Mouse (Mus musculus) layer of hippocampus, adult 2 months (tissue): ENCODE data around the gene Rora. TPM values are rescaled to one million over a fixed set of nuclear protein-coding genes. Genes with fewer than 3 reads are reported as not detected.

ENCODE experiments used
- DNase-seq, 2 experiments: peaks; one replicate each; pipeline ENCODE4 v3.0.0; 2022; ENCODE audit warnings: low spot score in 2 of 2
- H3K27ac ChIP-seq: fragments of 200-600 bp; 2 replicates; pipeline ENCODE4 v1.8.1; 2022
- H3K4me3 ChIP-seq: fragments of 200-600 bp; 2 replicates; pipeline ENCODE4 v1.8.1; 2022; ENCODE audit warnings: mild to moderate bottlenecking
- CTCF ChIP-seq: fragments of 200-600 bp; conservative IDR thresholded peaks from 2 replicates; pipeline ENCODE4 v1.8.1; 2022; ENCODE audit warnings: antibody characterized with exemption, mild to moderate bottlenecking, moderate library complexity
- total RNA-seq, 2 experiments: library from RNA; stranded (reverse); gene quantifications; 2 replicates each; pipeline ENCODE4 v1.2.3; 2021

Rora gene
- total RNA-seq, 2 experiments from 2014 or later: 32.0 to 35.6 TPM

DNA sequence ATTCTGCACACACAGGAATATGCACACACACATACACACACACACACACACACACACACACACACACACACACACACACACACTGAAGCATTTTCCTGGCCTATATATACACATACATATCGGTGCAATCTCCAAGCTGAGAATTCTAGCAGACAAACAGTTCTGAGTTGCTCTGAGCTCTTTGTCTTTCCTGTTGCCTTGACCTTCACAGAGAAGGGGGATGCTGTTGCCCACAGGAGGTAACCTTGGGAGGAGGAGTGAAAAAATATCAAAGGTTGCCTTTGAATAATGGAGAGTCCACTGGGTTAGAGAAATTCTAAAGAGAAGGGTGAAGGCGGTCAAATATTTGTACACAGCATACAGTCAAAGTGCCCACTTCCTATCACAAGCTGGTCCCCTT is 360.6 kb downstream of the Rora start:
- TF ChIP-seq CTCF: no peak
- DNase-seq: no peak
- no peak overlapping the region for H3K4me3 ChIP-seq
- no peak overlapping the region for H3K27ac ChIP-seq

DNA sequence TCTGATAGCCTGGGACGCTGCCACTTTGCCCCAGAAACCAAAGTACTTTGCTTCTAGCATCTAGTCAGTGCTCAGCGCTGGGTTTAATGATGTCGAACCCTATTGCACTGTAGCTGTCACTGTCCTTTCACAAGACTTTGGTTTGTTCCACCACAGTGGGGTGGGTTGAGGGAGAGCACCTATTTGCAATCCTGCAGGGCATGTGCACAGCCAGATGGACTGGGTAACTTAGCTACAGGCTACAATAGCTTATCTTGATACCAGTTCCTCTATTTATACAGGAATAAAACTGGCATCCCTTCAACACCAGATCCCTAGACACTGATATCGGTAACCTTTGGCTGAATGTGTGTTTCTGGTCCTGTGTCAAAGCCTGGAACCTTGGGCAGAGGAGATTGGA is 366.8 kb downstream of the Rora start:
- TF ChIP-seq CTCF: no peak
- DNase-seq: no peak
- Histone ChIP-seq H3K4me3 (no peak overlapping the region), H3K27ac (no peak overlapping the region)

DNA sequence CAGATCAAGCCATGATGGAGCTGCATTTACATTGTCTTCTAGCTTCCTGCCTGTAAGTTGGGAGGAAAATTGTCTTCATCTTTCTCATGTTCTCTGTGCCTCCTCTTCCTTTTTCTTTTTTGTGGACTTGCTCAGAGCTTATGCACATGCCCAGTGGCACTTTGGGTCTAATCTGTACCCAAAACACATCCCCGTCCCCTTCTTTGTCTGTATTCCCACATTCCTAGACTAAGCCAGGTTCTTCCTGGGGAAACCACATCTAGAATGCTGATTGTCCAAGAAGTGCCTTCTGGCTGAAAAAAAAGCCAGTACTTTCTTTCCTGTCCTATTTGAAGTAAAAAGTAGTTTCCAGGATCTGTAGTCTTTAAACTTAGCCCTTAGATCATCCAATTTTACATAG is 367.9 kb downstream of the Rora start:
- no peak for TF ChIP-seq CTCF
- no peak overlapping the region for H3K4me3 ChIP-seq
- DNase-seq: peak in 1 of 2 experiments; percentile 17
- H3K27ac ChIP-seq: peak overlapping the region; percentile 39; the same call in 1 of the 2 replicates

DNA sequence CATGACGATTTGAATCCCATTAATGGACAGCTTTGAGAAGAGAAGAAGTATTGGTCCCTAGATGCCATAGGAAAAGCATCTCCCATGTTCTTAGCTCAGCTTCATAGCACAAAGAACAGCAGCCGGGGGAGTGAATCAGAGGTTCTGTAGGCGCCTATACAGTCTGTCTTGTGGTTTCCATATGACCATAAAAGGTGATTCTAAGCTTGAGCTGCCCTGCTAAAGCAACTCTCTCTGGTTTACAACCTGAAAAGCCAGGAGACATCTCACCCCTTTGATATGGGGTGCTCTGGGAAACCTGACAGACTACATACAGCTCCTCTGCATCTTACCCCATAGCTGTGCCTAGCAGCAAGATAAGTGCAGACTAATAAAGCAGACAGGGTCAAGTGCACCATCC is 369.7 kb downstream of the Rora start:
- no peak overlapping the region for H3K27ac ChIP-seq
- no peak overlapping the region for H3K4me3 ChIP-seq
- no peak for TF ChIP-seq CTCF
- DNase-seq: no peak

DNA sequence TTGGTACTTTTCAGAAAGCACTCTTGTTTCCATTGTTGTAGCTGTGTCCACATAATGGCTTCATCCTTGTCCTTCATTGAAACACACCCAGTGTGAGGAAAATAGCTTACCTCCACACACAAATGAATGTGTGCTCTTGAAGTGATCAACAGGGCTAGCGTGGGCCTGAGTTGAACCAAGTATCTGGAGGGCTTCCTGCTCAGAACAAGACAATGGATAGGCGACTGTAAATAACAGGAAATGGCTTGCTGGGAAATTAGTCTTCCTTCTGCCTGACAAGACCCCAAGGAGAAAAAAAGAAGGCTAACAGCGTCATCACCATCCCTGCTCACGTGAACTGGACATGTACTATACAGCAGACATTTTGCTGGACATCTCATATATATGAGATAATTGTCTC is 374.6 kb downstream of the Rora start:
- TF ChIP-seq CTCF: no peak
- DNase-seq: no peak
- Histone ChIP-seq H3K4me3 (no peak overlapping the region), H3K27ac (no peak overlapping the region)

DNA sequence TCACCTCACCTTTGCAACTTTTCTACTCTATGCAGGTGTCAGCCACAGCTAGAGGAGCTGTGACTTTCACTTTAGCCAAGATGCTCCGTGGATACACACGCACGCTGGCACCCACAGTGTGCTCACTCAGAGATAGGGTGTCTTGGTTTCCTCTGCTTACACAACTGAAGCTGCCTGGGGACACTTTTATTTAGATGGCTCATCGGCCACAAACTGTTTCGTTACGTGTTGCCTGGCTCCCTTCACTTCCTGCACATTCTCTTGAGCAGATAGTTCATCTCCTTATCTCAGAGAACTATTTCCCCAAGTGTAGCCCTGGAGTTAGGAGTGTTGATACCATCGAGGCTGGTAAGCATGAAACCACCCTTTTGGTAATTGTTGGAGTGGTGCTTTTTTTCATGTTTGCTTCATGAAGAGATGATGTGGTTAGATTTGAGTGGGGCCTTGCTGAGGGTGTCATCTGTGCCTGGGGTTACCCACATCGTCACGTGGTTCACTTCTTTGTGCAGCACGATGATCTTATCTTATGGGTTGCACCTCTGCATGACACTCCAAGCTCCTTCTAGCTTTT is 380.8 kb downstream of the Rora start:
- TF ChIP-seq CTCF: no peak
- Histone ChIP-seq H3K4me3 (no peak overlapping the region), H3K27ac (no peak overlapping the region)
- no peak for DNase-seq

DNA sequence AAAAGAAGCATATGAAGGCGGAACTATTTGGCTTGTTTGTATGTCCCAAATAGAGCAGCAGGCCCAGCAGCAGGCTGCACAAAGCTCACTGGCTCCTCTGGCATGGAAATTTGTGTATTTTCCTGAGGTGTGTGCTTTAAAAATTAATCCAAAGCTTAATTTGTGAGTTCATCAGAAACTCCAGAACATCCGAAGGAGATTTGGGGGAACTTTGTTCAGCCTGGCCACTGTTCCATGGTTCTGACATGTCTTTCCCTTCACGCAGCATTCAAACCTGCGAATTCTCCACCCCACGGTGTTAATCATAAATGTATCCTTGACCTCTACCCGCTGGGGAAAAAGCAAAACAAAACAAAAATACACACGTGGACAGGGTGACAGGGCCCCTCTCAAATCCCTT is 381.9 kb downstream of the Rora start:
- Histone ChIP-seq H3K27ac (no peak overlapping the region), H3K4me3 (no peak overlapping the region)
- no peak for DNase-seq
- no peak for TF ChIP-seq CTCF

DNA sequence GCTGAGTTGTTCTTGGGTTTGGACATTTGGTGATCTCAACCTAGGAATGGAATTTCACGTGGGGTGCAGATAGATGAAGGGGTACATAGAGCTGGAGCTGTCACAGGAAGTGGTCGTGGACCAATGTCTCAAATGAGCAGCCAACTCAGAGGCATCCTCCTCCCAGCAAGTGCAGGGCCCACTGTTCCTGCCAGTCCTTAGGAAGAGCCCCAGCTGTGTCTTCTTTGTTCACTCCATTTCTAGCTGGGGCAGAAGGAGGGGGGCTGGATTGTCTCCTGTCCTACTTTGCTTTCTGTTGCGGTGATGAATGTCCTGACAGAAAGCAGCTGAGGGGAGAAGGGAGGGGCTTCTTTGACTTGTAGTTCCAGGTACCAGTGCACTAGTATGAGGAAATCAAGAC is 382.7 kb downstream of the Rora start:
- DNase-seq: no peak
- no peak overlapping the region for H3K4me3 ChIP-seq
- H3K27ac ChIP-seq: no peak overlapping the region
- TF ChIP-seq CTCF: no peak

DNA sequence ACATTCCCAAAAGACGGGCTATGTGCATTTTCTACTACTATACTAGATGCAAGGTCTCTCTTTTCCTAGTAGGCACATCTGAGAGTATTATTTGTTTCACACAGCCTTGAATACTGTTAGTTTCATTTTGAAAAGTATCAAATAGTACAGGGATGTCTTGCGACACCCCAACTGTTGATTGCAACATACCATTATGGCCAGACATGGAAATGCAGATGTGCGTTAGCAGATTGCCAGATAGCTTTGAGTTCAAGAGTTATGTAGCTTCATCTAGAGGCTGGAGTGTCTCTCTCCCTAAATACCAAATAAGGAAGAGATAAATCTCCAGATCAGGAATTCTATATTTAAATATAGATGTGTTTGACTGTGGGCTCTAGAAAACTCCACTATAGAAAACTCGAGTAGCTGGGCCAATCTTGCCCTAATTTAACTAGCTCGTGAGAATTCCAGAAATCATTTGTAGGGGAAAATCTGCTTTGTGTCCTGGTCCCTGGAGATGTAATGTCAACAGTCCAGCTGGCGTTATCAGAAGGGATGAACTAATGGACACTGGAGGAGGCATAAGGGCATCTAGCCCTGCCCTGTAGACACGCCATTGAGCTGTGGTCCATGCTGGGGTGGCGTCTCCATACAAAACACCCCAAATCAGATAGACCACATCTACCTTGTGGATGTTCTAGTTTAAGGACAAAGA is 390.5 kb downstream of the Rora start:
- Histone ChIP-seq H3K4me3 (no peak overlapping the region), H3K27ac (no peak overlapping the region)
- TF ChIP-seq CTCF: no peak
- no peak for DNase-seq

DNA sequence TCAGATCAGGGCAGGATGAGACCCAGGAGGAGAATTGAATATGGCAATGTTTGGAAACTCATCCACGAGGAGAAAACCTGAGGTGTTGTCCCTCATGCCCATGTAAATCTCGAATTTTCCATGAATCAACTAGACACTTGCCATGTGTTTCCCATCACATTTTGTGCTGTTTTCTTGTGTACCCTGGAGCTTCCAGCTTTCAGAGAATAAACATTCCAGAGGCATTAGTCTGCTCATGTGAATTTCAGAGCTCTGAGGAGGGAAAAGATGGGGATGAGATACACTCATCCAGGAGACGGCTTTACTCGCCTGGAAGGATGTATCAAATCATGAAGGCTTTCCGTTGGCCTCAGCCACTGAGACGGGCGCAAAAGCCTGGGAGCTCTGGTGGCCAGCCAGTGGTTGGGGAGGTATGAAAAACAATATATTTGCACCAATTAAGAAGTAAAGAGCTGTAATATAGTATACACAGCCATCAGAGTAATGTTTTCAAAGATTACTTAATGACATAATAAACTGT is 391.1 kb downstream of the Rora start:
- DNase-seq: no peak
- no peak overlapping the region for H3K27ac ChIP-seq

DNA sequence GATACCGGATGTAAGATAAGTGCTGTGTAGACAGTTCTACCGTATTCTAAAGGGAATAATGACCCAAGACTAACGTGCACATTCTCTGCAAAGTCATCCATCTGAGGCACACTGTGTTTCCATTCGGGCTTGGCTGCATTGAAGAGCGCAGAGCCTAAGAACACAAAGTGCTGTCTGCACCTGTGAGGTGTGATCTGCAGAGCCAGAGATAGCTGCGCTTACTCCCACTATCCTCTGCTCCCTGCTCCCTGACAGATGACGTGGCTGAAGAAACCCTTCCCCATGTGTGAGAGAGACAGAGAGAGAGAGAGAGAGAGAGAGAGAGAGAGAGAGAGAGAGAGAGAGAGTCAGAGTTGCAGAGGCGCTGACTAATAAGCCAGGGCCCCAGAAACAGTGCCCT is 392.3 kb downstream of the Rora start:
- no peak for DNase-seq
- Histone ChIP-seq H3K4me3 (no peak overlapping the region), H3K27ac (no peak overlapping the region)
- no peak for TF ChIP-seq CTCF

More for the DNA sequence above, 391.1 kb downstream of the Rora start:
- no peak overlapping the region for H3K4me3 ChIP-seq
- no peak for TF ChIP-seq CTCF

DNA sequence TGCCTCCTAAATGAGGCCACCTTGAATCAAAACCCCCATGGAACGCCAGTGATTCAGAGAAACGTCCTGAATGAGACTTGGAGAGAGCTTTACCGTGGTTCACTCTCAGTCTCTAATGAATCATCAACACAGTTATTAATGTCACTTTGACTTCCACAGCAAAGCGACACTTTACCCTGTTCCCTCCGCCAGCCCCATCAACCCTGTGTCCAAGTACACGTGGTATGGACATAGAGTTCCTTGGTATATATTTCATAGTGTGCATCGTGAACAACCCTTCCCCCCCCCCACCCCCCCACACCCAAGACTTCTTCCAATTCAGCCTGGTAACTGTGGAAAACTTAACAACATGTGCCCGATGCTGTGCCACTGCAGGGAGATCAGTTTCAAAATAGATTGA is 397.3 kb downstream of the Rora start:
- TF ChIP-seq CTCF: no peak
- H3K27ac ChIP-seq: no peak overlapping the region

DNA sequence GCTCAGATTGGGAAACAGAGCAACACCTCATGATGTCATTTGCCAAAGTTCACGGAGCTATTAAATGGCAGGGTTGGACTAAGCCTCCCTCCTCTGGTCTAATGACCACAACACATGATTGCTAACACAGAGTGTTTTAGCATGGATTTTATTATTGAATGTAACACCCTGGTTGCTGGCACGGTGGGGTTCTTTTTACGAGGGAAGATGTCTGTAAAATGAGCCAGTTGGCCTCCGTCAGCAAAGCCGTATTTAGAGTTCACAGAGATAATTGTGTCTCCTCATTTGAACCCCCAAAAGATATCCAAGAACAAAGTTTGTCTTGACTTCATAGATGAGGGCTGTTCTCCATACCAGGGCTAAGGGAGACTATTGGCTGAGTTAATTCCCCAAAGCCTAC is 398.3 kb downstream of the Rora start:
- Histone ChIP-seq H3K27ac (no peak overlapping the region), H3K4me3 (no peak overlapping the region)
- TF ChIP-seq CTCF: no peak
- no peak for DNase-seq

More for the DNA sequence above, 397.3 kb downstream of the Rora start:
- H3K4me3 ChIP-seq: no peak overlapping the region
- DNase-seq: no peak

DNA sequence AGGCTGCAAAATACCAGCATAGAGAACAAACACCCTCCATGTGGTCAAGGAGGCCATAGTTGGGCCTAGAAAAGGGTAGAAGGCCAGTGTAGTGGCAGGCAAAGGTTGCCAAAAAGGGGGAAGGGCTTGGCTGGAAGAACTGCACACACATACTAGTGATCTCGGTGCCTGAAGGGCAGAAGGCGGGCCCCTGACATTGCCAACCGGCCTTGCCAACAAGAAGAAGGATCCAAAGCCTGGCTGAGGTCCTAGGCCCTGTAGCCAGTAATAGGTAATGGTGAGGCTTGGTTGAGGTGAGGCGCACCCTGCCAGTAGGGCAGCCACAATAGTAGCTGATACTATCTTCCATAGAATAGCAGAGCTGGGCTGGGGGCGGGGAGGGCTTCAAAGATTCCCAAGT is 401.7 kb downstream of the Rora start:
- Histone ChIP-seq H3K27ac (no peak overlapping the region), H3K4me3 (no peak overlapping the region)
- TF ChIP-seq CTCF: no peak
- DNase-seq: no peak
